Mouse (Mus musculus) limb, embryonic 14.5 days (tissue): ENCODE measurements around the gene Olfr978. TPM values are rescaled to one million over a fixed set of nuclear protein-coding genes. Genes with fewer than 3 reads are reported as not detected.
"Not testable (repeated sequence)": the region's sequence is repeated elsewhere in the genome, so short reads cannot be mapped to it uniquely, and the experiment has no call there.

Source experiments
- ATAC-seq: fragments of 200-750 bp; cut with Nextera tagmentation; 2 replicates; pipeline ENCODE4 v1.8.0; 2017; ENCODE audit warnings: low read depth, moderate number of reproducible peaks, moderate TSS enrichment; ENCODE audit not compliant: low FRiP score
- DNase-seq: peaks from one replicate; pipeline ENCODE4 v3.0.0-alpha.2; 2015; ENCODE audit warnings: low spot score
- H3K27ac ChIP-seq: fragments of 300-500 bp; sonication (generic); replicated peaks from 2 replicates; pipeline ENCODE4 v1.5.1; 2014; ENCODE audit warnings: low read depth, mild to moderate bottlenecking, low read length, moderate library complexity, mixed read lengths
- H3K27me3 ChIP-seq: fragments of 300-500 bp; sonication (generic); 2 replicates; pipeline ENCODE4 v1.6.1; 2014; ENCODE audit warnings: low read length, mixed read lengths; ENCODE audit not compliant: control insufficient read depth, insufficient read depth
- H3K36me3 ChIP-seq: fragments of 300-500 bp; sonication (generic); 2 replicates; pipeline ENCODE4 v1.6.1; 2014; ENCODE audit warnings: mild to moderate bottlenecking, low read length, moderate library complexity, mixed read lengths; ENCODE audit not compliant: control insufficient read depth, insufficient read depth
- H3K4me1 ChIP-seq: fragments of 300-500 bp; sonication (generic); 2 replicates; pipeline ENCODE4 v1.6.1; 2014; ENCODE audit warnings: antibody characterized with exemption, low read length, mixed read lengths; ENCODE audit not compliant: control insufficient read depth, insufficient read depth
- H3K4me2 ChIP-seq: fragments of 300-500 bp; sonication (generic); replicated peaks from 2 replicates; pipeline ENCODE4 v1.6.1; 2014; ENCODE audit warnings: low read depth, mild to moderate bottlenecking, low read length, moderate library complexity; ENCODE audit not compliant: severe bottlenecking
- H3K4me3 ChIP-seq: fragments of 300-500 bp; sonication (generic); replicated peaks from 2 replicates; pipeline ENCODE4 v1.5.1; 2014; ENCODE audit warnings: low read length
- H3K9ac ChIP-seq: fragments of 300-500 bp; sonication (generic); 2 replicates; pipeline ENCODE4 v1.6.1; 2014; ENCODE audit warnings: mild to moderate bottlenecking, low read depth, low read length, moderate library complexity; ENCODE audit not compliant: severe bottlenecking
- H3K9me3 ChIP-seq: fragments of 300-500 bp; sonication (generic); 2 replicates; pipeline ENCODE4 v1.6.1; 2016; ENCODE audit warnings: low read length; ENCODE audit not compliant: control insufficient read depth
- POLR2A ChIP-seq: fragments of 200-500 bp; IDR thresholded peaks from 2 replicates; pipeline ENCODE4 v1.8.0; 2012; ENCODE audit warnings: inconsistent platforms, mild to moderate bottlenecking, moderate library complexity, borderline replicate concordance; ENCODE audit not compliant: insufficient read depth, insufficient read length; ENCODE audit errors: extremely low read depth
- WGBS: fragments of 180-500 bp; shearing (Covaris S2); extraction: QIAGEN DNeasy Blood & Tissue Kit; methylation state at CpG from one replicate; pipeline ENCODE4 v1.1.7; 2014; 5-methylcytosine and 5-hydroxymethylcytosine counted together
- polyA plus RNA-seq, 2 experiments: library from polyadenylated mRNA; depleted of rRNA in 1 of 2; stranded (reverse) in 1 of 2; unstranded in 1 of 2; fragments of >200 nt; fragmentation: Nextera tagmentation in 1 of 2; extraction: Ambion mirVana in 1 of 2; gene quantifications; 2 replicates each; pipeline versions ENCODE4 v1.2.1 to v1.2.3; 2012 to 2014

Olfr978 gene
- polyA plus RNA-seq (2012; rRNA removed) (not detected in 2 replicates), polyA plus RNA-seq (2014; fragmentation: Nextera tagmentation; extraction: Ambion mirVana) (not detected in 2 replicates)

GRCm38 (mm10) chr9:39991813-39992212, at the start of gene Olfr978:
Gene Olfr978, plus strand, starts transcription at chr9:39992113.
- ATAC-seq (no peak), DNase-seq (no peak)
- Histone ChIP-seq H3K9ac (no peak within 1 kb of the TSS), H3K27ac (no peak within 1 kb of the TSS), H3K36me3 (no peaks in the 10 kb centered on the region), H3K9me3 (no peaks in the 10 kb centered on the region), H3K4me3 (no peak within 1 kb of the TSS), H3K27me3 (no peaks in the 10 kb centered on the region), H3K4me1 (no peaks in the 10 kb centered on the region), H3K4me2 (no peak within 1 kb of the TSS)
- no peak for TF ChIP-seq POLR2A
- WGBS, result 85% methylated on average over 2 of the region's 2 CpGs

GRCm38 (mm10) chr9:39951946-39952345, 40.0 kb upstream of the Olfr978 start, which contains the start of gene Olfr975:
Gene Olfr975, minus strand, starts transcription at chr9:39952046.
- no peak for TF ChIP-seq POLR2A
- no peaks in the 10 kb centered on the region for H3K36me3 ChIP-seq
- no peaks in the 10 kb centered on the region for H3K4me1 ChIP-seq
- WGBS, result 66% methylated on average over 1 of the region's 1 CpGs
- ATAC-seq, result no peak
- H3K27me3 ChIP-seq, result no peaks in the 10 kb centered on the region
- no peak within 1 kb of the TSS for H3K4me3 ChIP-seq
- no peak within 1 kb of the TSS for H3K4me2 ChIP-seq
- no peak for DNase-seq
- no peaks in the 10 kb centered on the region for H3K9me3 ChIP-seq
- no peak within 1 kb of the TSS for H3K27ac ChIP-seq
- no peak within 1 kb of the TSS for H3K9ac ChIP-seq

GRCm38 (mm10) chr9:39961033-39961432, 30.9 kb upstream of the Olfr978 start, which contains the start of gene Olfr976:
Gene Olfr976, minus strand, starts transcription at chr9:39961133.
- WGBS, result 80% methylated on average over 7 of the region's 9 CpGs
- H3K27ac ChIP-seq, H3K4me1 ChIP-seq, H3K4me3 ChIP-seq, H3K36me3 ChIP-seq, H3K4me2 ChIP-seq, H3K27me3 ChIP-seq, H3K9me3 ChIP-seq, H3K9ac ChIP-seq, ATAC-seq, DNase-seq: not testable (repeated sequence)

GRCm38 (mm10) chr9:39976581-39977145, 15.2 kb upstream of the Olfr978 start:
- not testable (repeated sequence) for H3K9me3 ChIP-seq, H3K27me3 ChIP-seq, H3K9ac ChIP-seq, H3K36me3 ChIP-seq, H3K4me1 ChIP-seq, ATAC-seq, DNase-seq, H3K4me2 ChIP-seq, H3K4me3 ChIP-seq, H3K27ac ChIP-seq
- WGBS, result 87% methylated on average over 1 of the region's 1 CpGs

GRCm38 (mm10) chr9:40003365-40003764, 11.5 kb downstream of the Olfr978 start, which contains the start of gene Olfr979:
Gene Olfr979, minus strand, starts transcription at chr9:40003465.
- ATAC-seq (no peak), DNase-seq (no peak)
- H3K9ac ChIP-seq, result no peak within 1 kb of the TSS
- H3K36me3 ChIP-seq, result no peaks in the 10 kb centered on the region
- H3K27ac ChIP-seq, result no peak within 1 kb of the TSS
- 93% methylated on average over 1 of the region's 1 CpGs for WGBS
- H3K9me3 ChIP-seq, result no peaks in the 10 kb centered on the region
- no peaks in the 10 kb centered on the region for H3K4me1 ChIP-seq
- H3K4me3 ChIP-seq, result no peak within 1 kb of the TSS
- no peaks in the 10 kb centered on the region for H3K27me3 ChIP-seq
- TF ChIP-seq POLR2A, result no peak
- no peak within 1 kb of the TSS for H3K4me2 ChIP-seq

GRCm38 (mm10) chr9:40009482-40009881, 17.6 kb downstream of the Olfr978 start, which contains the start of gene Olfr980:
Gene Olfr980, minus strand, starts transcription at chr9:40009582.
- H3K9me3 ChIP-seq, result no peaks in the 10 kb centered on the region
- no peak within 1 kb of the TSS for H3K27ac ChIP-seq
- H3K9ac ChIP-seq, result no peak within 1 kb of the TSS
- WGBS, result 84% methylated on average over 1 of the region's 1 CpGs
- ATAC-seq (no peak), DNase-seq (no peak)
- no peak within 1 kb of the TSS for H3K4me2 ChIP-seq
- H3K27me3 ChIP-seq, result no peaks in the 10 kb centered on the region
- no peak within 1 kb of the TSS for H3K4me3 ChIP-seq
- H3K36me3 ChIP-seq, result no peaks in the 10 kb centered on the region
- no peaks in the 10 kb centered on the region for H3K4me1 ChIP-seq
- no peak for TF ChIP-seq POLR2A
